Mouse (Mus musculus) small intestine, adult 2 months (tissue): ENCODE results near the gene Dclre1c.

ENCODE experiments used
- CTCF ChIP-seq: fragments of 200-500 bp; IDR thresholded peaks from 2 replicates; pipeline ENCODE4 v1.5.1; 2012; ENCODE audit warnings: low read depth, mild to moderate bottlenecking, control low read depth, inconsistent platforms, low read length, moderate library complexity, mixed read lengths; ENCODE audit not compliant: insufficient replicate concordance, insufficient read length; ENCODE audit errors: extremely low read depth
- POLR2A ChIP-seq: fragments of 200-500 bp; IDR thresholded peaks from 2 replicates; pipeline ENCODE4 v1.6.1; 2012; ENCODE audit warnings: low read depth, mild to moderate bottlenecking, control low read depth, inconsistent platforms, low read length, moderate library complexity

DNA sequence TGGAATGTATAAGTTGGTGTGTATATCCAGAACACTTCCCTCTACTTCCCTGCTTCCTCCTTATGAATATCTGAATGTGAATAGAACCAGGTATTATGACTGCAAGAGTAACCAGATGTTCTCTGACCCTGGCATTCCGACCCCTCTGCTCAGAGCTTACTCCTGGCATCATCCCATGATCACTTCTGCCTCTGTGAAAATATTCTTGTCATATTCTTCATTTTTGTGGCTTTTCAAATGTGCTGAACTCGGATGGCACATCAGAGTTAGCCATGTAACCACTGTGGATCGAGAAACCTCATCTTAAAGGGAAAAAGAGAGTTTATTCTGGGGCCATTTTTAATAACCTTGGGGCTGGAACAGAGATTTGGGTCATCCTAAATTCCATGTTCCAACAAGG lies 1.4 kb upstream of the Dclre1c start, which contains the start of gene Meig1:
- TF ChIP-seq CTCF: no peak
- no peak for TF ChIP-seq POLR2A
